Mouse (Mus musculus) intestine, embryonic 14.5 days (tissue): ENCODE data around the gene Fgf11. TPM values are rescaled to one million over a fixed set of nuclear protein-coding genes. Genes with fewer than 3 reads are reported as not detected.

ENCODE experiments used
- ATAC-seq: fragments of 200-750 bp; cut with Nextera tagmentation; replicated peaks from 2 replicates; pipeline ENCODE4 v1.8.0; 2017; ENCODE audit warnings: low read depth, moderate number of reproducible peaks, moderate TSS enrichment, moderate library complexity; ENCODE audit not compliant: low FRiP score, low TSS enrichment
- DNase-seq: peaks from one replicate; pipeline ENCODE4 v3.0.0-alpha.2; 2018; ENCODE audit warnings: low spot score
- H3K27ac ChIP-seq: fragments of 300-500 bp; sonication (generic); 2 replicates; pipeline ENCODE4 v1.5.1; 2014; ENCODE audit warnings: low read depth, mild to moderate bottlenecking, control low read depth
- H3K27me3 ChIP-seq: fragments of 300-500 bp; sonication (generic); replicated peaks from 2 replicates; pipeline ENCODE4 v1.6.1; 2014; ENCODE audit warnings: low read length, control low read depth; ENCODE audit not compliant: control insufficient read depth, insufficient read depth
- H3K36me3 ChIP-seq: fragments of 300-500 bp; sonication (generic); 2 replicates; pipeline ENCODE4 v1.6.1; 2014; ENCODE audit warnings: low read length, control low read depth; ENCODE audit not compliant: control insufficient read depth, insufficient read depth
- H3K4me1 ChIP-seq: fragments of 300-500 bp; sonication (generic); replicated peaks from 2 replicates; pipeline ENCODE4 v1.6.1; 2014; ENCODE audit warnings: low read length, control low read depth, mixed read lengths; ENCODE audit not compliant: control insufficient read depth, insufficient read depth
- H3K4me2 ChIP-seq: fragments of 300-500 bp; sonication (generic); 2 replicates; pipeline ENCODE4 v1.6.1; 2014; ENCODE audit warnings: low read length
- H3K4me3 ChIP-seq: fragments of 300-500 bp; sonication (generic); 2 replicates; pipeline ENCODE4 v1.5.1; 2014; ENCODE audit warnings: low read depth, low read length, control low read depth, mixed read lengths
- H3K9ac ChIP-seq: fragments of 300-500 bp; sonication (generic); 2 replicates; pipeline ENCODE4 v1.6.1; 2014; ENCODE audit warnings: mild to moderate bottlenecking, low read length
- H3K9me3 ChIP-seq: fragments of 300-500 bp; sonication (generic); 2 replicates; pipeline ENCODE4 v1.6.1; 2016; ENCODE audit warnings: low read length, control low read depth; ENCODE audit not compliant: control insufficient read depth
- WGBS: fragments of 180-500 bp; shearing (Covaris S2); extraction: QIAGEN DNeasy Blood & Tissue Kit; methylation state at CpG from one replicate; pipeline ENCODE4 v1.1.7; 2014; 5-methylcytosine and 5-hydroxymethylcytosine counted together
- polyA plus RNA-seq: library from polyadenylated mRNA; unstranded; fragments of >200 nt; fragmentation: Nextera tagmentation; extraction: Ambion mirVana; gene quantifications from 2 replicates; pipeline ENCODE4 v1.2.1, GENCODE M21; 2014

Fgf11 gene
- polyA plus RNA-seq, 1 experiment from 2014 or later, result 1.4 TPM

- Histone ChIP-seq H3K9me3 (no peaks in the 10 kb centered on the region), H3K27me3 (no peaks in the 10 kb centered on the region), H3K4me1 (peaks cover 14% of the 10 kb centered on the region), H3K4me2 (peak overlapping the region; percentile 67), H3K27ac (0 out of 2 replicates have a peak overlapping the region, but pooled peaks have one; percentile 3), H3K36me3 (no peaks in the 10 kb centered on the region), H3K4me3 (no peak overlapping the region), H3K9ac (no peak overlapping the region)
- ATAC-seq (no peak), DNase-seq (no peak)
- 64% methylated on average over 4 of the region's 4 CpGs for WGBS
Observed at GRCm38 (mm10) chr11:69767625-69767909, 34.1 kb downstream of the Fgf11 start.

DNA sequence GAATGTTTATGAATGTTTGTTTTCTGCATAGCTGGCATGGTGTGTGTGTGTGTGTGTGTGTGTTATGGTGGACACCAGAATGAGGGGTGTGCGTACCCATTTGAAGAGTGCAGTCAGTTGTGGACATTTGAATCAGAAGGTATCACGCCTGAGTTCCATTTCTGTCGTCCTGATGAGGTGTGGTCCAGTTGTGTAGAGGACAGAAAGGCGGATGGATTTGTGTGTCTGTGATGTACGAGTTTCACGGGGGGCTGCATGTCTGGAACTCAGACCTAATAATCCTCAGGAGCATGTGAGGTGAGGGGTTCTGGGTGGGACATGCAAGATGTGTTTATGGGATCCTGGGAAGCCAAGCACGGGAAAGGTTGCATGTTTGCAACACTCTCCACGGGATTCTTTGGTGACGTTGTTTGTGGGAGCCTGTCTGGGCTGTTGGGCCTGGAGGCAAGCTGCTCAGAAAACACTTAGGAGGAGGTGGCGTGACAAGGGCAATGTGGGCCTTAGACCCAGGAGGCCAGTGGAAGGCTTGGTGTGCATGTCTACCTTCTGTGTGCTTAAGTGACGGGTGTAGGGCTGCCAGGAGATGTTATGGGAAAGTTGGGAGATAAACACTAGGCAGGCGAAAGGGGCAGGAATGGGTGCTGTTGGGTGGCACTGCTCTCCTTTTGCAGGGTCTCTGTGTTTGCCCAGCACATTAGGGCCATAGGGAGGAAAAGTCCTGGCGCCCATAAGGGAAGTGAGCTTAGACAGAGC, 34.6 kb downstream of the Fgf11 start:
- Histone ChIP-seq H3K4me2 (peak overlapping the region; percentile 67), H3K27ac (0 out of 2 replicates have a peak overlapping the region, but pooled peaks have one; percentile 3), H3K36me3 (no peaks in the 10 kb centered on the region), H3K27me3 (no peaks in the 10 kb centered on the region), H3K9me3 (no peaks in the 10 kb centered on the region), H3K9ac (0 out of 2 replicates have a peak overlapping the region, but pooled peaks have one; percentile 94), H3K4me1 (peaks cover 14% of the 10 kb centered on the region), H3K4me3 (peak overlapping the region; percentile 77)
- WGBS, result 61% methylated on average over 13 of the region's 13 CpGs
- ATAC-seq (no peak), DNase-seq (peak; percentile 50)

DNA sequence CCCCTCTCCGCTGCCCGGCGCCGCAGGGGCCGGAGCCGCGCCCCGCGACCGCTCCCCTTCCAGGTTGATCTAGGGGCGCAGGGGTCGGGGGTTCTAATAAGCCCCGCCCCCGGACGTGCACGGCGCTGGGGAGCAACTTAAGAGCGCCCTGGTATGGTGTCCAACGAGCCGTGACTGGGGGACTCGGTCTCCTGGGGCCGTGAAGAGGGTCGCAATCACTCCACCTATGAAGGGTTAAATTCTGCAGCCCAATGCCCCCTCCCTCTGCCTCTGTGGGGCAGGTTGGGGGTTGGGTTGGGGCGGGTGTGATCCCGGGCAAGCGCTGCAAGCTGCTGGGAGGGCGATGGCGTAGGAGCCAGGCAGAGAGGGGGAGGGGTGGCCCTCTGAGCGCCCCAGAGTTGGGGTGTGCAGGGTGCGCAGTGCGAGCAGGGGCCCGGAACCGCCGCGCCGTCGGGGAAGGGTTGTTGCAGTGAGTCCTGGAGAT, 35.5 kb downstream of the Fgf11 start:
- under 1% methylated on average over 27 of the region's 37 CpGs for WGBS
- H3K27me3 ChIP-seq, result no peaks in the 10 kb centered on the region

DNA sequence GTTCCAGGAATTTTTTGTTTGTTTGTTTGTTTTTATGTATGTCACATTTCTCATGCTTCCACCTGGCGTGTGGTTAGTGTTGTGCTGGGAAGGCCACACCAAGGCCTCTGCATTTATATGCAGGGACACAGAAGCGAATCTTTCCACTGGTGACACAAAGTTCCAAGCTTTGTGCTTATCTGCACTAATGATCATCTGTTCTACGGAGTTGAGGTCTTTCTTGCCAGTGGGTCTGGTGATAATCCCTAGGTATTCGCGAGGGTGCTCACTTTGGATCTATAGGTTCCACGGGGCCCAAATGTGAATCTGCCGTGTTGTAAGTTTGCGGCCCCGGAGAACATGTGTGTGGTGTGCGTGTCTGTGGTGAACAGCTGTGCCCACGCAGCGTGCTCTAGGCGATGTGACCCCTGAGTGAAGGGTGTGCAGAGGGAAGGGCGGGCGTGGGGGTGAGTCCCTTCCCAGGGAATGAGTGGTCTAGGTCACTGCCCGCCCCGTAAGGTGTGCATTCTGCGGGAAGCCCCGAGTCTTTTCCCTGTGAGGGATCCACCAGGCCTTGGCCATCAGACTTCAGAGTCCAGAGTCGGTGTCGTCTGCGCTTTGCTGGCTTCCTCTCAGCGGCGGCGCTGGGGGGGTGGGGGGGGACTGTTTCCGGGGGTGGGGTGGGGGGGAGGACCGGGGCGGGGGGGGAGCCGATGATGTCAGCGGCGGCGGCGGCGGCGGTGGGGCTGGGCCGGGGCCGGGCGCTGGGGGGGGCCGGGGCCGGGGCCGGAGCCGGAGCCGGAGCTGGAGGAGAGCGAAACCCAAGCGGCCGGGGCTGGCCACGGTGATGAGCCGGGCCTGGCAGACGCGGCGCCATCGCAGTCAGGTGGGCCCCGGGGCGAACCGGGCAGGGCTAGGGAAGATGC, 36.2 kb downstream of the Fgf11 start, which contains the start of gene Zbtb4:
Zbtb4 (plus strand) TSS at position 692 of the 905 bp plus-strand sequence.
- H3K27me3 ChIP-seq, result no peaks in the 10 kb centered on the region

More for the DNA sequence above, 35.5 kb downstream of the Fgf11 start:
- peak overlapping the region; percentile 94 for H3K9ac ChIP-seq
- DNase-seq (peak; percentile 86), ATAC-seq (peak; percentile 79)
- H3K9me3 ChIP-seq, result no peaks in the 10 kb centered on the region
- H3K4me1 ChIP-seq, result peaks cover 14% of the 10 kb centered on the region
- no peaks in the 10 kb centered on the region for H3K36me3 ChIP-seq
- peak overlapping the region; percentile 84 for H3K27ac ChIP-seq
- H3K4me3 ChIP-seq, result peak overlapping the region; percentile 77
- H3K4me2 ChIP-seq, result peak overlapping the region; percentile 67

GRCm38 (mm10) chr11:69763551-69763950, 38.1 kb downstream of the Fgf11 start:
- DNase-seq (no peak), ATAC-seq (no peak)
- 68% methylated on average over 7 of the region's 7 CpGs for WGBS
- H3K9me3 ChIP-seq, result no peaks in the 10 kb centered on the region
- H3K4me2 ChIP-seq, result no peak overlapping the region
- no peaks in the 10 kb centered on the region for H3K36me3 ChIP-seq
- H3K4me1 ChIP-seq, result peaks cover 27% of the 10 kb centered on the region
- H3K27ac ChIP-seq, result no peak overlapping the region
- no peaks in the 10 kb centered on the region for H3K27me3 ChIP-seq
- no peak overlapping the region for H3K4me3 ChIP-seq
- H3K9ac ChIP-seq, result no peak overlapping the region

More for the DNA sequence above, 36.2 kb downstream of the Fgf11 start, which contains the start of gene Zbtb4:
- DNase-seq, result peak; percentile 76
- Histone ChIP-seq H3K9ac (peak within 1 kb of the TSS; percentile 94), H3K27ac (peak within 1 kb of the TSS; percentile 84), H3K4me2 (peak within 1 kb of the TSS; percentile 67), H3K4me1 (peaks cover 17% of the 10 kb centered on the region), H3K36me3 (no peaks in the 10 kb centered on the region), H3K4me3 (peak within 1 kb of the TSS; percentile 77), H3K9me3 (no peaks in the 10 kb centered on the region)
- peak; percentile 57 for ATAC-seq
- 20% methylated on average over 36 of the region's 55 CpGs for WGBS

GRCm38 (mm10) chr11:69761868-69762267, 39.8 kb downstream of the Fgf11 start, which contains the start of gene Slc35g3:
Gene Slc35g3 (minus strand): TSS chr11:69761968.
- Histone ChIP-seq H3K27ac (no peak within 1 kb of the TSS), H3K4me2 (no peak within 1 kb of the TSS), H3K4me1 (peaks cover 24% of the 10 kb centered on the region), H3K9me3 (no peaks in the 10 kb centered on the region), H3K36me3 (no peaks in the 10 kb centered on the region), H3K9ac (no peak within 1 kb of the TSS), H3K4me3 (no peak within 1 kb of the TSS), H3K27me3 (no peaks in the 10 kb centered on the region)
- DNase-seq, result no peak
- ATAC-seq, result no peak
- WGBS, result 75% methylated on average over 1 of the region's 1 CpGs

DNA sequence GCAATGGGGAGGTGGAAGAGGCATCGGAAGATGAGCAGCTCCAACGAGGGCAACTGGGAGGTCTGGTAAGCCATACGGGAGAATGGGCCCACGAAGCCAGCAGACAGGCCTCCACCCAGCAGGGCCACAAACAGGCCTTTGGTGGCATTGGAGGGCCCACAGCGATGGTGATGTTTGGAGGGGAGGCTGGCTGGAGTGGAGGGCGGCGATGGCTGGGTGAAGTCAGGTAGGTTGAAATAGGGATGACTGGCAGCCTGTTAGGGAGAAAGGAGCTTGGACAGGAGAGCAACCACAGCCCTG, 40.8 kb downstream of the Fgf11 start:
- no peak overlapping the region for H3K27ac ChIP-seq
- WGBS, result 92% methylated on average over 7 of the region's 7 CpGs
- ATAC-seq, result no peak
- no peaks in the 10 kb centered on the region for H3K9me3 ChIP-seq
- peaks cover 29% of the 10 kb centered on the region for H3K4me1 ChIP-seq
- DNase-seq, result no peak
- H3K4me3 ChIP-seq, result no peak overlapping the region
- H3K4me2 ChIP-seq, result no peak overlapping the region
- H3K36me3 ChIP-seq, result no peaks in the 10 kb centered on the region
- H3K27me3 ChIP-seq, result no peaks in the 10 kb centered on the region
- no peak overlapping the region for H3K9ac ChIP-seq

GRCm38 (mm10) chr11:69760160-69760900, 41.3 kb downstream of the Fgf11 start:
- H3K9ac ChIP-seq, result no peak overlapping the region
- H3K4me3 ChIP-seq, result no peak overlapping the region; the same call in 1 of the 2 replicates
- ATAC-seq, result no peak
- peaks cover 32% of the 10 kb centered on the region for H3K4me1 ChIP-seq
- H3K36me3 ChIP-seq, result no peaks in the 10 kb centered on the region
- H3K4me2 ChIP-seq, result peak overlapping the region; percentile 93
- H3K27ac ChIP-seq, result peak overlapping the region; percentile 99; the same call in 1 of the 2 replicates
- no peaks in the 10 kb centered on the region for H3K27me3 ChIP-seq
- H3K9me3 ChIP-seq, result no peaks in the 10 kb centered on the region
- 79% methylated on average over 14 of the region's 14 CpGs for WGBS
- DNase-seq, result no peak
